10 mouse cellular contexts compared by ENCODE assay signal in genomic region chrX:103355784-103356183, GRCm38 (mm10). TPM values are rescaled to one million over a fixed set of nuclear protein-coding genes. Genes with fewer than 3 reads are reported as not detected.
DNase-seq lines count a peak whose midpoint lies in the region; ATAC-seq lines count a peak whose summit lies in the region.
"Had no signal": no experiment of that assay in that cellular context is flagged by ENCODE, and none has a peak within 500 bp of the region (broad histone marks: within the 10 kb centered on the region; RNA-seq: fewer than 3 reads in every experiment).

No protein-coding gene starts in this region.

- H3K27me3 ChIP-seq in heart, embryonic 15.5 days, result peaks cover 50% of the 10 kb centered on the region
- H3K27me3 ChIP-seq in embryonic facial prominence, embryonic 10.5 days (replicated peaks; ENCODE audit: low read depth, poor library complexity, severe bottlenecking), result peaks cover 98% of the 10 kb centered on the region
- H3K27me3 ChIP-seq in hindbrain, embryonic 12.5 days, result peaks cover 50% of the 10 kb centered on the region
- peaks cover 49% of the 10 kb centered on the region for H3K27me3 ChIP-seq in midbrain, embryonic 12.5 days

- peak overlapping the region; percentile 64 for H3K4me2 ChIP-seq in heart, embryonic 15.5 days
- peak overlapping the region; percentile 51 for H3K4me2 ChIP-seq in hindbrain, embryonic 12.5 days (replicated peaks)
- peak overlapping the region; percentile 51 for H3K4me2 ChIP-seq in midbrain, embryonic 12.5 days (replicated peaks)

- no peak for ATAC-seq in heart, embryonic 15.5 days (replicated peaks; ENCODE audit: insufficient number of reproducible peaks, insufficient read depth, low FRiP score, low read depth)
- ATAC-seq in hindbrain, embryonic 12.5 days (ENCODE audit: low FRiP score), result peak; percentile 41; the same call in 1 of the 2 replicates
- ATAC-seq in midbrain, embryonic 12.5 days (ENCODE audit: low FRiP score, low read depth), result peak; percentile 72
- no peak for ATAC-seq in monocyte, adult 5-6 weeks (replicated peaks; ENCODE audit: insufficient number of reproducible peaks, low FRiP score, low TSS enrichment, poor library complexity, severe bottlenecking)
- ATAC-seq in activated CD4-positive, CD25-positive, alpha-beta regulatory T cell, adult 4 months, result no peak

- WGBS in heart, embryonic 15.5 days, result 38% methylated on average over 5 of the region's 5 CpGs
- 52% methylated on average over 5 of the region's 5 CpGs for WGBS in embryonic facial prominence, embryonic 10.5 days
- 47% methylated on average over 5 of the region's 5 CpGs for WGBS in hindbrain, embryonic 12.5 days
- 50% methylated on average over 5 of the region's 5 CpGs for WGBS in midbrain, embryonic 12.5 days

- no peak for DNase-seq in heart, postnatal 4 days
- DNase-seq in embryonic facial prominence, embryonic 10.5 days (ENCODE audit: low spot score), result no peak
- no peak for DNase-seq in ovary, postnatal 14 days (ENCODE audit: low spot score)

- H3K36me3 ChIP-seq in heart, embryonic 15.5 days, result no peaks in the 10 kb centered on the region
- no peaks in the 10 kb centered on the region for H3K36me3 ChIP-seq in embryonic facial prominence, embryonic 10.5 days (replicated peaks)
- H3K36me3 ChIP-seq in hindbrain, embryonic 12.5 days, result no peaks in the 10 kb centered on the region
- H3K36me3 ChIP-seq in midbrain, embryonic 12.5 days, result no peaks in the 10 kb centered on the region
- H3K36me3 ChIP-seq: liver, embryonic 15.5 days had no signal

- H3K9me3 ChIP-seq in heart, embryonic 15.5 days (replicated peaks), result no peaks in the 10 kb centered on the region
- no peaks in the 10 kb centered on the region for H3K9me3 ChIP-seq in embryonic facial prominence, embryonic 10.5 days
- no peaks in the 10 kb centered on the region for H3K9me3 ChIP-seq in hindbrain, embryonic 12.5 days (replicated peaks)
- no peaks in the 10 kb centered on the region for H3K9me3 ChIP-seq in midbrain, embryonic 12.5 days
- H3K9me3 ChIP-seq: liver, embryonic 15.5 days had no signal

- no peak overlapping the region for H3K27ac ChIP-seq in heart, embryonic 15.5 days
- H3K27ac ChIP-seq in embryonic facial prominence, embryonic 10.5 days (replicated peaks), result 0 out of 2 replicates have a peak overlapping the region, but pooled peaks have one; percentile 85
- H3K27ac ChIP-seq in hindbrain, embryonic 12.5 days, result no peak overlapping the region
- no peak overlapping the region for H3K27ac ChIP-seq in midbrain, embryonic 12.5 days (replicated peaks)
- H3K27ac ChIP-seq: liver, embryonic 15.5 days had no signal

- no peaks in the 10 kb centered on the region for H3K4me1 ChIP-seq in heart, embryonic 15.5 days (replicated peaks)
- H3K4me1 ChIP-seq in embryonic facial prominence, embryonic 10.5 days, result no peaks in the 10 kb centered on the region
- H3K4me1 ChIP-seq in hindbrain, embryonic 12.5 days, result no peaks in the 10 kb centered on the region; the same call in 1 of the 2 replicates
- H3K4me1 ChIP-seq in midbrain, embryonic 12.5 days, result no peaks in the 10 kb centered on the region
- H3K4me1 ChIP-seq: liver, embryonic 15.5 days had no signal

- peak overlapping the region; percentile 61 for H3K4me3 ChIP-seq in heart, embryonic 15.5 days
- peak overlapping the region; percentile 69 for H3K4me3 ChIP-seq in embryonic facial prominence, embryonic 10.5 days
- H3K4me3 ChIP-seq in hindbrain, embryonic 12.5 days, result peak overlapping the region; percentile 54
- peak overlapping the region; percentile 59 for H3K4me3 ChIP-seq in midbrain, embryonic 12.5 days

- no peak overlapping the region for H3K9ac ChIP-seq in heart, embryonic 15.5 days
- no peak overlapping the region for H3K9ac ChIP-seq in hindbrain, embryonic 12.5 days
- H3K9ac ChIP-seq in midbrain, embryonic 12.5 days (replicated peaks), result no peak overlapping the region
- H3K9ac ChIP-seq: liver, embryonic 15.5 days had no signal

RNA-seq across cellular contexts. Expression of gene Chic1, which starts 0.5 kb away (rescaled TPM):
- 1.7 and 2.0 TPM in 2 replicates for polyA plus RNA-seq in heart, embryonic 15.5 days (2015; fragmentation: Nextera tagmentation; extraction: Ambion mirVana)
- total RNA-seq in heart, postnatal 4 days (2021), result 1 to 10 TPM; 1.6 TPM
- 4.4 and 4.5 TPM in 2 replicates for polyA plus RNA-seq in embryonic facial prominence, embryonic 10.5 days (2016; fragmentation: Nextera tagmentation; extraction: Ambion mirVana)
- 7.8 and 8.8 TPM in 2 replicates for polyA plus RNA-seq in hindbrain, embryonic 12.5 days (2016; fragmentation: Nextera tagmentation; extraction: Ambion mirVana)
- polyA plus RNA-seq in midbrain, embryonic 12.5 days (2016; fragmentation: Nextera tagmentation; extraction: Ambion mirVana), result 7.5 and 8.1 TPM in 2 replicates
- 0.32 to 2.2 TPM (median 1.1 TPM) in 3 replicates for total RNA-seq in monocyte, adult 5-6 weeks (2017)
- 1 to 10 TPM; 2.4 to 3.4 TPM for polyA plus RNA-seq in activated CD4-positive, CD25-positive, alpha-beta regulatory T cell, adult 4 months (2017; shearing (Covaris generic))

RNA-seq across cellular contexts. Expression of gene Cdx4, which starts 34.6 kb away (rescaled TPM):
- polyA plus RNA-seq in heart, embryonic 15.5 days (2015; fragmentation: Nextera tagmentation; extraction: Ambion mirVana), result not detected in 2 replicates
- not detected for total RNA-seq in heart, postnatal 4 days (2021)
- polyA plus RNA-seq in embryonic facial prominence, embryonic 10.5 days (2016; fragmentation: Nextera tagmentation; extraction: Ambion mirVana), result not detected in 2 replicates
- polyA plus RNA-seq in hindbrain, embryonic 12.5 days (2016; fragmentation: Nextera tagmentation; extraction: Ambion mirVana), result not detected in 2 replicates
- polyA plus RNA-seq in midbrain, embryonic 12.5 days (2016; fragmentation: Nextera tagmentation; extraction: Ambion mirVana), result not detected in 2 replicates
- not detected in 3 replicates for total RNA-seq in monocyte, adult 5-6 weeks (2017)
- not detected for polyA plus RNA-seq in activated CD4-positive, CD25-positive, alpha-beta regulatory T cell, adult 4 months (2017; shearing (Covaris generic))
- total RNA-seq: gastrocnemius, postnatal 14 days had no signal
- polyA plus RNA-seq: liver, embryonic 15.5 days had no signal

RNA-seq across cellular contexts. Expression of gene Tsx, which starts 58.5 kb away (rescaled TPM):
- polyA plus RNA-seq in heart, embryonic 15.5 days (2015; fragmentation: Nextera tagmentation; extraction: Ambion mirVana), result 0.26 TPM in 1 of 2 replicates, not detected in the other
- total RNA-seq in heart, postnatal 4 days (2021), result not detected
- polyA plus RNA-seq in embryonic facial prominence, embryonic 10.5 days (2016; fragmentation: Nextera tagmentation; extraction: Ambion mirVana), result 0.44 TPM in 1 of 2 replicates, not detected in the other
- polyA plus RNA-seq in hindbrain, embryonic 12.5 days (2016; fragmentation: Nextera tagmentation; extraction: Ambion mirVana), result 0.60 TPM in 1 of 2 replicates, not detected in the other
- polyA plus RNA-seq in midbrain, embryonic 12.5 days (2016; fragmentation: Nextera tagmentation; extraction: Ambion mirVana), result 0.31 and 0.79 TPM in 2 replicates
- not detected in 3 replicates for total RNA-seq in monocyte, adult 5-6 weeks (2017)
- under 1 TPM in 1 of 2 experiments, not detected in 1; 0.42 TPM for polyA plus RNA-seq in activated CD4-positive, CD25-positive, alpha-beta regulatory T cell, adult 4 months (2017; shearing (Covaris generic))
- total RNA-seq: gastrocnemius, postnatal 14 days had no signal
- polyA plus RNA-seq: liver, embryonic 15.5 days had no signal

Comparison
In these comparisons a context has a peak if more than half of its experiments do, and no peak if none do; other contexts are left out.
1. ATAC-seq: peak in hindbrain, embryonic 12.5 days (single experiment) and midbrain, embryonic 12.5 days (single experiment); none in heart, embryonic 15.5 days (single experiment), monocyte, adult 5-6 weeks (single experiment) and activated CD4-positive, CD25-positive, alpha-beta regulatory T cell, adult 4 months (single experiment).
2. Peak in every context shown above with its lines, with median percentiles within 50 percentile points of each other: H3K4me2 ChIP-seq and H3K4me3 ChIP-seq.